Mouse (Mus musculus): Measurements from ENCODE around the gene Oas1g.
"Not testable (repeated sequence)": the region's sequence is repeated elsewhere in the genome, so short reads cannot be mapped to it uniquely, and the experiment has no call there.

Gene Oas1g

DNA sequence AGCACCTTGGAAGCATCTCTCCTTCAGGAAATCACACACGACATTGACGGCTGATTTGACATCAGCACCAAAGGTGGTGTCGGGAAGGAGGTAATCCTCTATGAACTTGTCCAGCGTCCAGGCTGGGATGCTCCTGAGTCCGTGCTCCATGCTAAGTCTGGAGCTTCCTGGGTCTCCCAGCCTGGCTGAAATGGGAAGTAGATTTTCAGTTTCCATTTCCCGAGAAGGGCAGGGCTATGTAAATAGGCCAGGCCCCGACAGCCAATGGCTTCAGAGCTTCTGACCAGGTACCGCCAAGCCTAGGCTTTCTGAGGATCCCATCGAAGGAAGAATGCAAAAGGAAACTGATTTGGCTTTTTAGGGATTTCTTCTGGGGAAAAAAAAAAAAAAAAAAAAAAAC, at the start of gene Oas1g:
Gene Oas1g (minus strand): TSS at position 201 of the 400 bp plus-strand sequence.
- not testable (repeated sequence) for DNase-seq (ENCODE audit: low spot score in 2 of 2)

DNA sequence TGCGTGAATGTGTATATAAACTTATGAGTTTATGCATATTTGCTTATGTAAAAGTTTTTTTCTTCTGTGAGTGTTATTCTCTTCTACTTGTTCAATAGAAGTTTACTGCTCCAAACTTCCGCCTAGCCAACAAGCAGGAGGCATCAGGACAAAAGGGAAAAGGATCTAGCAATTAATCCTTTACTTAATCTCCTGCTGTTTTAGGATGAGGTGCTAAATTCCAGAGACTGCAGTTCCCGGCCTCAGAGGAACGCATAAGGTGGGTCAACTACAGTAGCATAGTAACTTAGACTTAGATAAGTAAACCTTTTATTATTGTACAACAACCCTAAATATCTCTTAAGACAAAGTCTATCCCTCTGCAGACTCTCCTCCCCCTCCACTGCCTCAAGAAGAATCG, 46.6 kb upstream of the Oas1g start:
- no peak for DNase-seq (ENCODE audit: low spot score in 2 of 2)

DNA sequence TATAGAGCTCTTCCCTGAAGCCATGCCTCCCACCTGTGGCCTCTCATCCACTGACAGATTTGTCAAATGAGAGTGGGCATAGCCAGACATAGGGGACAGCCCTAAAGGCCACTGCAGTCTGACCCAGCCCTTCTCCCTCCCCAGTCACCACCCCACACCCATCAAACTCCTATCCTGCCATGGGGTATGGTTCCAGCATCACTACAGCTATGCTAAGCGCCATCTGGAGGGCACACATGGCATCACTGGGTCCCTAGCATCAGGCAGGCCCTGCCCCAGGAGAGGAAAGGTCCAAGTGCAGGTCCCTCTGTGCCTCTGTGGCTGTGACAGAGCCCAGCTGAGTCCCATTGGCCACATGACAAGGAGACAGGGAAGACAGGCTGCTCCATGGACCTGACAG, 39.6 kb upstream of the Oas1g start:
- DNase-seq (ENCODE audit: low spot score in 2 of 2) = no peak

- not testable (repeated sequence) for DNase-seq (ENCODE audit: low spot score in 2 of 2)
Measured at GRCm38 (mm10) chr5:120926311-120926710, 38.9 kb upstream of the Oas1g start.

DNA sequence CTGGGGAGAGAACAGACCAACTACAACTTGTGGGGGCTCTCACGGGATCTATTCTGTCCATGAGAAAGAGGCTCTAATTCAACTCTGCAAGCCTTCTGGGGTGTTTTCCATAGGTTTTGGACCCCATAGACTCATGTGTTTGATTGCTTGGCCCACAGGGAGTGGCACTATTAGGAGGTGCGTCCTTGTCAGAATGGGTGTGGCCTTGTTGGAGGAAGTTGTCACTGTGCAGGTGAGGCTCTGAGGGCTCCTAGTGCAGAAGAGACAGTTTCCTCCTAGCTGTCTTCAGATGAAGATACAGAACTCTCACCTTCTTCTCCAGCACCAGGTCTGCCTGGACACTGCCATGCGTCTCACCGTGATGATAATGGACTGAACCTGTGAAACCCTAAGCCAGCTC, 37.1 kb upstream of the Oas1g start:
- DNase-seq (ENCODE audit: low spot score in 2 of 2) = not testable (repeated sequence)

DNA sequence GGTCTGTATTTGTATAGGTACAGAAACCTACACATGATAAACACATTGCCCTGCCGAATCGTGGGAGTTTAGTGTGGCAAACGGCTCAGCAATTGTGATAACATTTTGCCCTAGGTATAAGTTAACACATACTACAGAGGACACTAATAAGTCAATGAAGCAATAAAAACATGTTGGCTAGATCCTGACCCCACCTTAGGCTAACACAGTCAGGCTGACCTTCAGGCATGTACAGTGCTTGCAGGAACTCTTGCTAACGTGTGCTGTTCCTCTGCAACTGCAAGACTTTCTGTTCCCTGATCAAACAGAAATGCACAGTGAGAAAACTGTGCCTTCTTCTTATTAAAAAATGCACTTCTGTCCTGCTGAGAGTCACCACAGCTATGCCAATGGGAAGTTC, 36.6 kb upstream of the Oas1g start:
- no peak for DNase-seq (ENCODE audit: low spot score in 2 of 2)

- DNase-seq (ENCODE audit: low spot score in 2 of 2) = no peak
Measured at GRCm38 (mm10) chr5:120920296-120920695, 32.9 kb upstream of the Oas1g start.

DNA sequence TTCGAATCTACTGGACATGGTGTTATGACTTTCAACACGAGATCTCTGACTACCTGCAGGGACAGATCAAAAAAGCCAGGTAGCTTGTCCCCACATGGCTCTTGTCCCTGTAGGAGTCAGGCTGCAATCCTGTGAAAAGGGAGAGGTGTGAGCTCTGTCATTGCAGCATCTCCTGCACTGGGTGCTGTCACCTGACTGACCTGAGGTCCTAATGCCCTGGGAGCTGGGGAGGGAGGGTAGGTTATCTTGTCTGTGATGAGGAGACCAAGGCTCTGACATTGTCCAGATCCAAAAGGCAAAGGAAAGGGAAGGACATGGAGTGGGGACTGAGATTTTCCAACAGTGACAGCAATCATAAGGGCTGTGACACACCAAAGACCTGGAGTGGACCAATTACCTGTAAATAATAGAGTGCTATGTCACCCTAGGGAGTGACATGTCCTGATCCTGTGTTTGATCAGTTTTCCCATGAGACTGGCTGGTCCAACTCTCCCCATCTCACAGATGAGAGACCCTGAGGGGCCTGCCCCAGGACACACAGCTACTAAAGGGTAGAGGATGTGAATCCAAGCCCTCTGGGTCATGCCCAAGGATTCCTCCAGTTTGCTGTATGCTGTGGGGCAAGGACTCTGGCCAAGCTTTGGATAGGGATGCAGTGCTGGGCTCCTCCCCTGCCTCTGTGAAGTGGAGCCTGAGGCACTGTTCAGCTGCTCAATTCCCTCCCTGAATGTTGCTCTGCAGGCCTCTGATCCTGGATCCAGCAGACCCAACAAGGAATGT, 31.9 kb upstream of the Oas1g start:
- not testable (repeated sequence) for DNase-seq (ENCODE audit: low spot score in 2 of 2)

DNA sequence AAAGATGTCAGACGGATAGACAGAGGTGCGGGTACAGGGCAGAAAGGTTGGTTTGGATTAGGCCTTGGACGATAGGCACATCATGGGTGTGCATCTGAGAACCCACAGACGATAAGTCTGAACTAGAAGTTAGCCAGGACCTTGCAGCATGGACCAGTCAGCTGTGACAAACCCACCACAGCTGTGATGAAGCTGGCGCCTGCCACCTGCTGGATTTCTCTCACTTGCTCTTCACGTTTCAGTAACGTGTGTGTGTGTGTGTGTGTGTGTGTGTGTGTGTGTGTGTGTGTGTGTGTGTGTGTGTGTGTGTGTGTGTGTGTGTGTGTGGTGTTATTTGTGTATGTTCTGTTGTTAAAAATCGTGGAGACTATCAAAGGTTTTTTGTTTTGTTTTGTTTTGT, 26.8 kb upstream of the Oas1g start, which contains the start of gene Oas1d:
Gene Oas1d (plus strand): TSS at position 333 of the 400 bp plus-strand sequence.
- not testable (repeated sequence) for DNase-seq (ENCODE audit: low spot score in 2 of 2)

DNA sequence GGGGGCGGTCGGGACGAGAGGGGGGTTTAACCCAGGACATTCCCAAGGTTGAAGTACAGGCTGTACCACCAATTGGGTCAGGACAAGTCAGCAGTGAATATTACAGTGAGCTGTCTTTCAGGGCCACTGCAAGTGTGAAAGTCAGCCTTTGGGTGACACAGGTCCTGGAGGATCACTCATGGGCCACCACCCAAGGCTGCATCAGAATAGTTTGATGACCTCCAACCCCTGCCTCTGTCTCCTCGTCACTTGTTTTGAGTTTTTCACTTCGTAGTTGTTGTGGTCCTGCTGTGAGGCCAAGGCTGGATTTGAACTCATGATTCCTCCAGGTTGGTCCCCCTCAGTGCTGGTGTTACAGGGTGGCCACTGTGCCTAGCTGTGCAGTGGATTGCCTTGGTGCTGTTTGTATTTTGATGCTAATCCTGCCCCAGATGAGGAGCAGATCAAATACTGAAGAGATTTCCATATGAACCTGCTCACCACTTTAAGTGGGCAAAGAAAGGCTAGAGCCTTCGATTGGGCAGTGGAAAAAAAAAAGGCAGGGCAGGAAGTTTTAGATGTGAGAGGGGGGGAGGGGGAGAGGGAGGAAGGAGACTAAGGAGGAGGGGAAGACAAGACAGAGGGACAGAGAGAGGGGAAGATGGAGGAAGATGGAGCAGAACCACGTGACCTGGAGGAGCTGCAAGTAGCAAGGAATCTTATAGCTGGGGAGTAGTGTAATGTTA, 20.9 kb upstream of the Oas1g start:
- DNase-seq (ENCODE audit: low spot score in 2 of 2) = no peak

GRCm38 (mm10) chr5:120906791-120907733, 19.6 kb upstream of the Oas1g start, which contains the start of gene Oas1a:
Gene Oas1a, minus strand, starts transcription at chr5:120907521.
- not testable (repeated sequence) for DNase-seq (ENCODE audit: low spot score in 2 of 2)

DNA sequence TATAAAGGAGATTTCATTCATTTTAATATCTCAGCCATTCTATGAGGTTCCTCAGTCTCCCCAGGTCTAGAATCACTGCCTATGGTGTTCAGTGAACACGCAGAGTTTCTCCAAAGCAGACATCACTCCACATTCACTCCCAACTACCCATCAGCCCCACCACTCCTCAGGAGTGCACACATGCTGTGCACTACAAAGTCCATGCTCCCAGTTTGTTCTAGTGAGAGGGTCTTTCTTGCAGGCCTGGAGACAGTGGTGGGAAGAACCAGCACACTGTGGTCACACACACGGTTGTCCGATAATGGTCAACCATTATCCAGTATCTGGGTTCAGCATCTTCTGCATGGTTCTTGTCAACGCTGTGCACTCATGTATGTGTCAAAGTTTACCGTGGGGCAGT, 14.6 kb upstream of the Oas1g start:
- DNase-seq (ENCODE audit: low spot score in 2 of 2) = no peak

- DNase-seq (ENCODE audit: low spot score in 2 of 2) = no peak
Measured at GRCm38 (mm10) chr5:120900666-120901065, 13.3 kb upstream of the Oas1g start.

- no peak for DNase-seq (ENCODE audit: low spot score in 2 of 2)
Measured at GRCm38 (mm10) chr5:120898726-120899125, 11.3 kb upstream of the Oas1g start.

DNA sequence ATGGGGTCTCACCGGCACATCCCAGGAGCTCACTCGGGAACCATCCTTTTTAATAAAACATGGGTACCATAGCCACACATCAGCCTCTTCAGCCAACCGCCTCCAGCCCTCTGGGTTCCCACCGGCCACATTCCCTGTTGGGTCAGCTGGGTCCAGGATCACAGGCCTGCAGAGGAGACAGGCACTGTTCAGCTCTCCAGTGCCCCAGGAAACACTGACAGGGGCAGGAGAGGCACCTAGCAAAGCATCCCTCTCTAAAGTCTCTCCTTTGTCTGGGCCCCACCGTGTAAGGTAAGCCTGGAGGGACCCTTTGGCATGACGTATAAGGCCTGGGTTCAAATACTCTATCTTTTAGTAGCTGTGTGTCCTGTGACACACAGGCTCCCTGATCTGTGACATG, 10.9 kb upstream of the Oas1g start:
- DNase-seq (ENCODE audit: low spot score in 2 of 2) = no peak

DNA sequence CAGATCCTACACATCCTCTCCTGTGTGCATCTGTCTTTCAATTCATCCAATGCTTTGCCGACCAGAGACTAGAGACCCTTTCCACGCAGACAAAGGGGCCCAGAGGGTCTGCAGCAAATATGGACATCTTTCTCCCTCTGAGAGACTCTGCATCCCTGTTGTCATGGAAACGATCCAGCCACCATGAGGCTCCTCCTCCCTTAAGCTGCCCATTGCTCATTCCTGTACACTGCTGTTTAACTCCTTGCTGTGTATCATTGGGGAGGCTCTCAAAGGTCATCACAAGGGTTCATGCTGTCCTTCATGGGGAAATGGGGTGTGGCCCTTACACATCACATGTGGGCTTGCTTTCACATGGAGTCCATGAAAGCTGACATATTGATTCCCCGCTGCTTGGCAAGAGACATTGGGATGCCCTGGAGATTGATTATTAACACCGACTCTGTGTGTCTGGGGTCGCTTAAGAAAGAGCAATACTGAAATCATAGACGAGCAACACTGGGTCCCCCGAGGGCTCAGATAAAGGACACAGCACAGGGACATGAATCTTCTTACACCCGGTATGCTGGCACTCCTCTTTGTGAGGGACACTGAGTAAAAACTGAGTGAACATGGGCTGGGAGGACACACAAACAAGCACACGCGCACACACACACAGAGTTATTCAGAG, 8.0 kb upstream of the Oas1g start:
- DNase-seq (ENCODE audit: low spot score in 2 of 2) = no peak

DNA sequence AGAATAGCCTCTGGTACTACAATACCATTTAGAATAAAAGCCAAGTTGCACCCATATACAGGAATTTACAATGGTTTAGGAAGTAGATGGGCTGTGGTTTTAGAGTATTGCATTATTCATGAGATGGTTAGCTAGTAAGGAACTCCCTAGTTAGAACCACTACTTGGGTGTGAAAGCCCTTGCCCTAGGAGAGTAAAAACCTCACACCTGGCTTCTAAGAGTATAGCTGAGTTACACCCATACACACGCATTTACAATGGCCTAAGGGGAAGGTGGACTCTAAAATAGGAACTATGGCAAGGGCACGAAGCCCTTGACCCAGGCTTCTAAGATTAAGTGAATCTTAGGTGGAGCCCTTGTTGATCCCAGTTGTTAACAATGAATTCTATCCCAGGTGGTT, 7.3 kb upstream of the Oas1g start:
- DNase-seq (ENCODE audit: low spot score in 2 of 2) = not testable (repeated sequence)

GRCm38 (mm10) chr5:120893866-120894265, 6.5 kb upstream of the Oas1g start:
- DNase-seq (ENCODE audit: low spot score in 2 of 2) = not testable (repeated sequence)

- DNase-seq (ENCODE audit: low spot score in 2 of 2) = no peak
Measured at GRCm38 (mm10) chr5:120892243-120892660, 4.8 kb upstream of the Oas1g start.

DNA sequence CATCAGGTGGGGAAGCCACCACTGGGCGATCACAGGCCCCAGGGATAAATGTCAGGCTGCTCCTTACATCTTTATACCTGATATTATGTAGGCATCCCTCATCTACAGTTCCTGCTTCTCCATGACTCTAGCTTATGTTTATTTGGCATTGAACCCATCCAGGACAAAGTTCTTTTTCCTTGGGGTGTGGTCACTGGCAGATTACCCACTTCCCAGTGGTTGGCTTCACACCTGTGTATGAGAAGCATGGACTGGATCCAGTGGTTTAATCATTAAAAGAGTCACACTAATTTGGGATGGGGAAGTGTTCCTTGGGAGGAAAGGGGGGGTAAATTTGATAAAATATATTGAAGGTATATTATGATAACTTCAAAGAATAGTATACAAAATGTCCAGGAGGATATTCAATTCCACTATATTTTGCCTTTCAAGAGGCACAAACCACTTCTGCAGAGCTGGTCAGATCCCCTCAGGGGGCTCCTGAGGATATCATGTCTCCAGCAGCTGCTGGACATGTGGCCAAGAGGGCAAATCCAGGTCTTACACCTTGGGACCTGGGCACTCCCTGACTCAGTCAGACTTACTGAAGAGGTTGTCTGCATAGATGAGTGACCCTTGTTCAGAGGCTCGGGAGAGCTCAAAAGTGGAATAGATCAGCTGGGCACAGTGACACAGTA, 4.3 kb upstream of the Oas1g start:
- not testable (repeated sequence) for DNase-seq (ENCODE audit: low spot score in 2 of 2)

- no peak for DNase-seq (ENCODE audit: low spot score in 2 of 2)
Measured at GRCm38 (mm10) chr5:120890991-120891390, 3.6 kb upstream of the Oas1g start.
